Mouse (Mus musculus): ENCODE results near the gene Chic1. TPM values are rescaled to one million over a fixed set of nuclear protein-coding genes. Genes with fewer than 3 reads are reported as not detected.

The Chic1 gene
- 2.7 and 2.8 TPM in 2 replicates for polyA plus RNA-seq (2015; fragmentation: Nextera tagmentation; extraction: Ambion mirVana)

GRCm38 (mm10) chrX:103356287-103356686 lies at the start of gene Chic1:
TSS of gene Chic1 (plus strand) at chrX:103356476.
- no peak; the same call in 1 of the 2 replicates for ATAC-seq (ENCODE audit: extremely low read depth, insufficient number of reproducible peaks, low FRiP score, low TSS enrichment)
- H3K4me1 ChIP-seq = no peaks in the 10 kb centered on the region
- H3K9me3 ChIP-seq = no peaks in the 10 kb centered on the region
- no peak within 1 kb of the TSS for H3K27ac ChIP-seq (replicated peaks)
- H3K4me2 ChIP-seq = peak within 1 kb of the TSS; percentile 68
- no peaks in the 10 kb centered on the region for H3K36me3 ChIP-seq
- H3K27me3 ChIP-seq (replicated peaks) = peaks cover 71% of the 10 kb centered on the region
- H3K9ac ChIP-seq = peak within 1 kb of the TSS; percentile 80
- peak within 1 kb of the TSS; percentile 67 for H3K4me3 ChIP-seq
- 16% methylated on average over 32 of the region's 34 CpGs for WGBS

- ATAC-seq (ENCODE audit: extremely low read depth, insufficient number of reproducible peaks, low FRiP score, low TSS enrichment) = no peak
- Histone ChIP-seq H3K4me2 (no peak overlapping the region), H3K27ac (replicated peaks) (no peak overlapping the region), H3K27me3 (replicated peaks) (peaks cover 49% of the 10 kb centered on the region), H3K36me3 (no peaks in the 10 kb centered on the region), H3K9me3 (no peaks in the 10 kb centered on the region), H3K4me3 (no peak overlapping the region), H3K9ac (no peak overlapping the region), H3K4me1 (no peaks in the 10 kb centered on the region)
- WGBS = 88% methylated on average over 1 of the region's 1 CpGs
These were observed 48.0 kb upstream of the Chic1 start for GRCm38 (mm10) chrX:103308262-103308661.

GRCm38 (mm10) chrX:103311723-103312122 lies 44.6 kb upstream of the Chic1 start:
- no peaks in the 10 kb centered on the region for H3K9me3 ChIP-seq
- H3K4me3 ChIP-seq = no peak overlapping the region
- H3K27me3 ChIP-seq (replicated peaks) = peaks cover 38% of the 10 kb centered on the region
- no peak overlapping the region for H3K27ac ChIP-seq (replicated peaks)
- H3K9ac ChIP-seq = no peak overlapping the region
- 79% methylated on average over 3 of the region's 3 CpGs for WGBS
- ATAC-seq (ENCODE audit: extremely low read depth, insufficient number of reproducible peaks, low FRiP score, low TSS enrichment) = no peak
- H3K4me2 ChIP-seq = no peak overlapping the region
- H3K36me3 ChIP-seq = no peaks in the 10 kb centered on the region
- no peaks in the 10 kb centered on the region for H3K4me1 ChIP-seq

GRCm38 (mm10) chrX:103314146-103314545 lies 42.1 kb upstream of the Chic1 start:
- no peaks in the 10 kb centered on the region for H3K36me3 ChIP-seq
- no peak for ATAC-seq (ENCODE audit: extremely low read depth, insufficient number of reproducible peaks, low FRiP score, low TSS enrichment)
- 67% methylated on average over 6 of the region's 6 CpGs for WGBS
- no peak overlapping the region for H3K4me2 ChIP-seq
- H3K27me3 ChIP-seq (replicated peaks) = peaks cover 52% of the 10 kb centered on the region
- no peak overlapping the region for H3K4me3 ChIP-seq
- H3K9me3 ChIP-seq = no peaks in the 10 kb centered on the region
- no peaks in the 10 kb centered on the region for H3K4me1 ChIP-seq
- H3K9ac ChIP-seq = no peak overlapping the region
- H3K27ac ChIP-seq (replicated peaks) = no peak overlapping the region

GRCm38 (mm10) chrX:103321146-103321545 lies 35.1 kb upstream of the Chic1 start, which contains the start of gene Cdx4:
TSS of gene Cdx4 (plus strand) at chrX:103321398.
- H3K9me3 ChIP-seq = no peaks in the 10 kb centered on the region
- WGBS = 8% methylated on average over 13 of the region's 13 CpGs
- H3K9ac ChIP-seq = no peak within 1 kb of the TSS
- H3K27me3 ChIP-seq (replicated peaks) = peaks cover 90% of the 10 kb centered on the region
- no peaks in the 10 kb centered on the region for H3K4me1 ChIP-seq
- H3K4me2 ChIP-seq = peak within 1 kb of the TSS; percentile 49
- no peak for ATAC-seq (ENCODE audit: extremely low read depth, insufficient number of reproducible peaks, low FRiP score, low TSS enrichment)
- H3K4me3 ChIP-seq = peak within 1 kb of the TSS; percentile 29
- H3K27ac ChIP-seq (replicated peaks) = no peak within 1 kb of the TSS
- H3K36me3 ChIP-seq = no peaks in the 10 kb centered on the region

GRCm38 (mm10) chrX:103325900-103326299 lies 30.4 kb upstream of the Chic1 start:
- no peak for ATAC-seq (ENCODE audit: extremely low read depth, insufficient number of reproducible peaks, low FRiP score, low TSS enrichment)
- Histone ChIP-seq H3K27ac (replicated peaks) (no peak overlapping the region), H3K4me2 (no peak overlapping the region), H3K9me3 (no peaks in the 10 kb centered on the region), H3K4me1 (no peaks in the 10 kb centered on the region), H3K9ac (no peak overlapping the region), H3K4me3 (no peak overlapping the region), H3K27me3 (replicated peaks) (peaks cover 88% of the 10 kb centered on the region), H3K36me3 (no peaks in the 10 kb centered on the region)
- WGBS = 65% methylated on average over 3 of the region's 3 CpGs

- peaks cover 89% of the 10 kb centered on the region for H3K27me3 ChIP-seq (replicated peaks)
- WGBS = 52% methylated on average over 8 of the region's 8 CpGs
- ATAC-seq (ENCODE audit: extremely low read depth, insufficient number of reproducible peaks, low FRiP score, low TSS enrichment) = no peak
- H3K9me3 ChIP-seq = no peaks in the 10 kb centered on the region
- no peak overlapping the region for H3K27ac ChIP-seq (replicated peaks)
- H3K4me2 ChIP-seq = no peak overlapping the region
- no peak overlapping the region for H3K9ac ChIP-seq
- no peaks in the 10 kb centered on the region for H3K36me3 ChIP-seq
- no peak overlapping the region for H3K4me3 ChIP-seq
- H3K4me1 ChIP-seq = no peaks in the 10 kb centered on the region
These were observed 26.9 kb upstream of the Chic1 start for GRCm38 (mm10) chrX:103329386-103329785.

- H3K4me3 ChIP-seq = no peak overlapping the region
- no peaks in the 10 kb centered on the region for H3K4me1 ChIP-seq
- no peaks in the 10 kb centered on the region for H3K9me3 ChIP-seq
- H3K27me3 ChIP-seq (replicated peaks) = peaks cover 70% of the 10 kb centered on the region
- no peak for ATAC-seq (ENCODE audit: extremely low read depth, insufficient number of reproducible peaks, low FRiP score, low TSS enrichment)
- no peak overlapping the region for H3K9ac ChIP-seq
- WGBS = 49% methylated on average over 5 of the region's 5 CpGs
- no peak overlapping the region for H3K4me2 ChIP-seq
- H3K36me3 ChIP-seq = no peaks in the 10 kb centered on the region
- H3K27ac ChIP-seq (replicated peaks) = no peak overlapping the region
These were observed 25.0 kb upstream of the Chic1 start for GRCm38 (mm10) chrX:103331125-103331858.

GRCm38 (mm10) chrX:103341369-103342113 lies 14.7 kb upstream of the Chic1 start:
- H3K36me3 ChIP-seq = no peaks in the 10 kb centered on the region
- H3K27ac ChIP-seq (replicated peaks) = no peak overlapping the region
- H3K27me3 ChIP-seq (replicated peaks) = peaks cover 38% of the 10 kb centered on the region
- H3K4me3 ChIP-seq = no peak overlapping the region
- H3K4me1 ChIP-seq = no peaks in the 10 kb centered on the region
- no peaks in the 10 kb centered on the region for H3K9me3 ChIP-seq
- no peak for ATAC-seq (ENCODE audit: extremely low read depth, insufficient number of reproducible peaks, low FRiP score, low TSS enrichment)
- WGBS = 58% methylated on average over 3 of the region's 3 CpGs
- H3K4me2 ChIP-seq = no peak overlapping the region
- no peak overlapping the region for H3K9ac ChIP-seq

- Histone ChIP-seq H3K9me3 (no peaks in the 10 kb centered on the region), H3K27ac (replicated peaks) (no peak overlapping the region), H3K4me1 (no peaks in the 10 kb centered on the region), H3K9ac (no peak overlapping the region), H3K4me3 (peak overlapping the region; percentile 67), H3K27me3 (replicated peaks) (peaks cover 71% of the 10 kb centered on the region), H3K36me3 (no peaks in the 10 kb centered on the region), H3K4me2 (peak overlapping the region; percentile 68)
- ATAC-seq (ENCODE audit: extremely low read depth, insufficient number of reproducible peaks, low FRiP score, low TSS enrichment) = no peak
- WGBS = 44% methylated on average over 5 of the region's 5 CpGs
These were observed 492 bp upstream of the Chic1 start for GRCm38 (mm10) chrX:103355784-103356183.

- ATAC-seq (ENCODE audit: extremely low read depth, insufficient number of reproducible peaks, low FRiP score, low TSS enrichment) = no peak
- no peaks in the 10 kb centered on the region for H3K36me3 ChIP-seq
- H3K4me2 ChIP-seq = peak overlapping the region; percentile 68
- H3K4me3 ChIP-seq = peak overlapping the region; percentile 67
- peaks cover 71% of the 10 kb centered on the region for H3K27me3 ChIP-seq (replicated peaks)
- 5% methylated on average over 24 of the region's 24 CpGs for WGBS
- H3K9me3 ChIP-seq = no peaks in the 10 kb centered on the region
- H3K9ac ChIP-seq = peak overlapping the region; percentile 80
- no peak overlapping the region for H3K27ac ChIP-seq (replicated peaks)
- H3K4me1 ChIP-seq = no peaks in the 10 kb centered on the region
These were observed 523 bp downstream of the Chic1 start for GRCm38 (mm10) chrX:103356761-103357236.
